Mouse (Mus musculus) thymus, adult 2 months (tissue): ENCODE results near the gene Espn.

Experiments
- CTCF ChIP-seq: fragments of 200-500 bp; IDR thresholded peaks from 2 replicates; pipeline ENCODE4 v1.5.1; 2012; ENCODE audit warnings: mild to moderate bottlenecking, control low read depth, low read length, moderate library complexity, borderline replicate concordance; ENCODE audit not compliant: control insufficient read depth, poor library complexity, insufficient read depth; ENCODE audit errors: extremely low read depth
- POLR2A ChIP-seq: fragments of 200-500 bp; IDR thresholded peaks from 2 replicates; pipeline ENCODE4 v1.6.1; 2012; ENCODE audit warnings: mild to moderate bottlenecking, low read length, control low read depth, moderate library complexity; ENCODE audit not compliant: control insufficient read depth, poor library complexity, insufficient read depth; ENCODE audit errors: extremely low read depth

- TF ChIP-seq CTCF (no peak), POLR2A (no peak)
These were observed 19.0 kb downstream of the Espn start for GRCm38 (mm10) chr4:152133213-152133612.
